Mouse (Mus musculus): ENCODE results near the gene Ppm1m. TPM values are rescaled to one million over a fixed set of nuclear protein-coding genes. Genes with fewer than 3 reads are reported as not detected.
A peak's percentile ranks its signal among the peaks of the same experiment; 100 is the strongest.

The Ppm1m gene
- polyA plus RNA-seq, 1 experiment, result 0.45 TPM

DNA sequence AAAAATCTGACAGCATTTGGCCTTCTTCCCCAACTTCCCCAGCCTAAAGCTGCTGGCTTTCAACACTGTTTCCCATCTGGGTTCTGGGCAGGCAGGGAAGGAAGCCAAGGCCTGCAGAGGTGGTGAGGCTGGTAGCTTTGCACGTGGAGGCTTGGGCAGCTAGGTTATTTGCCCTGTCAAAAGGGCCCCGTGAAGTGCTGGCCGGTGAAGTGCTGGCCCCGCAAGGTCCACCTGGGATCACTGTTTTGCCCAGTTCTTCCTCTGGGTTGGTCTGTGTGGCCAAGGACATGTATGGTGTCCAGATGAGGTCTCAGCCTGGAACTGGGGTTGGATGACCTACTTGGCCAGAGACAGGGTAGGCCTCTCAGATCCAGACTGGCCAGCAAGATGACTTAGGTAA lies 10.4 kb upstream of the Ppm1m start:
- peaks cover 8% of the 10 kb centered on the region for H3K36me3 ChIP-seq (ENCODE audit: control insufficient read depth)
- H3K4me3 ChIP-seq (replicated peaks), result no peak overlapping the region
- H3K9me3 ChIP-seq (ENCODE audit: control insufficient read depth, low read length), result no peaks in the 10 kb centered on the region
- H3K27me3 ChIP-seq (ENCODE audit: control insufficient read depth), result no peaks in the 10 kb centered on the region
- TF ChIP-seq GATA1 (IDR thresholded peaks at IDR 0.05; ENCODE audit: low read length), result no peak
- TF ChIP-seq TAL1 (IDR thresholded peaks at IDR 0.05; ENCODE audit: low read length), result no peak
- peaks cover 19% of the 10 kb centered on the region for H3K4me1 ChIP-seq (ENCODE audit: control insufficient read depth)

DNA sequence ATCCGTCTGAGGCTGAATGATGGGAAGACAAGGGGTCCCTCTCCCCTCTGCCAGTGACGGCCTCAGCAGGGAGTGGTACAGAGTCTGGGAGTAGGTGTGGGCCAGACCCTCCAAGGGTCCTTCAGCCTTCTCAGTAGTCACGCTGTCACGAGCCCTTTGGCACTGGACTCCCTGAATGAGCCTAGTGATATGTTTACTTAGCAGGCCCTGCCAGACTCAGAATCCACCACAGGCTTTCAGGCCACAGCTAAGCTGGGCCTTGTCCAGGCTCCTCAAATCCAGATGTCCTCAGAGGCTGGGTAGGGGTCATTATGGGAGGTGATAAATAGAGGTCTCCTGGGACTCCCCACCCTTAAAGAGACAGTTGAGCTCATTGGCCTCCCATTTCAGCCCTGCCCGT lies 8.6 kb upstream of the Ppm1m start:
- H3K4me3 ChIP-seq (replicated peaks), result no peak overlapping the region
- no peaks in the 10 kb centered on the region for H3K9me3 ChIP-seq (ENCODE audit: control insufficient read depth, low read length)
- no peak for TF ChIP-seq TAL1 (IDR thresholded peaks at IDR 0.05; ENCODE audit: low read length)
- TF ChIP-seq GATA1 (IDR thresholded peaks at IDR 0.05; ENCODE audit: low read length), result no peak
- no peaks in the 10 kb centered on the region for H3K27me3 ChIP-seq (ENCODE audit: control insufficient read depth)
- peaks cover 36% of the 10 kb centered on the region for H3K4me1 ChIP-seq (ENCODE audit: control insufficient read depth)
- H3K36me3 ChIP-seq (ENCODE audit: control insufficient read depth), result no peaks in the 10 kb centered on the region; the same call in 1 of the 2 replicates

DNA sequence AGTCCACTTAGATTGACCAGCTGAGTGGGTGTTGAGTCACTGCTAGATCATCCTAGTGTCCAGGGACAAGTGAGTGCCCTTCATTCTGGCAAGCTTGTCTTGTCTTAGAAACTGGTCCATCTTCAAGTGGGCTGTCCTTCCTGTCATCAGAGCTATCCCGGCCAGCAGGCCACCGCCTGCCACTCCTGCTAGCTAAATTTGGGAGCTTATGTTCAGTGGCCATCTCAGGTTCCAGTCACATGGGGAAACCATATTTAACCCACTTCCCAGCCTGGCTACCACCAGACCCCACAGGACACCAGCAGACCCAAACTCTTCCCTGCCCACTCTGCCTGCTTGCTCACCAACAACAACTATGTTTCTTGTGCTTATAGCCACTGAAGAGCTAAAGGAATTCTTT lies 7.0 kb upstream of the Ppm1m start:
- Histone ChIP-seq H3K4me3 (replicated peaks) (no peak overlapping the region), H3K4me1 (ENCODE audit: control insufficient read depth) (peaks cover 41% of the 10 kb centered on the region), H3K36me3 (ENCODE audit: control insufficient read depth) (no peaks in the 10 kb centered on the region; the same call in 1 of the 2 replicates), H3K9me3 (ENCODE audit: control insufficient read depth, low read length) (no peaks in the 10 kb centered on the region), H3K27me3 (ENCODE audit: control insufficient read depth) (no peaks in the 10 kb centered on the region)
- TF ChIP-seq GATA1 (IDR thresholded peaks at IDR 0.05; ENCODE audit: low read length), result no peak
- TF ChIP-seq TAL1 (IDR thresholded peaks at IDR 0.05; ENCODE audit: low read length), result no peak

DNA sequence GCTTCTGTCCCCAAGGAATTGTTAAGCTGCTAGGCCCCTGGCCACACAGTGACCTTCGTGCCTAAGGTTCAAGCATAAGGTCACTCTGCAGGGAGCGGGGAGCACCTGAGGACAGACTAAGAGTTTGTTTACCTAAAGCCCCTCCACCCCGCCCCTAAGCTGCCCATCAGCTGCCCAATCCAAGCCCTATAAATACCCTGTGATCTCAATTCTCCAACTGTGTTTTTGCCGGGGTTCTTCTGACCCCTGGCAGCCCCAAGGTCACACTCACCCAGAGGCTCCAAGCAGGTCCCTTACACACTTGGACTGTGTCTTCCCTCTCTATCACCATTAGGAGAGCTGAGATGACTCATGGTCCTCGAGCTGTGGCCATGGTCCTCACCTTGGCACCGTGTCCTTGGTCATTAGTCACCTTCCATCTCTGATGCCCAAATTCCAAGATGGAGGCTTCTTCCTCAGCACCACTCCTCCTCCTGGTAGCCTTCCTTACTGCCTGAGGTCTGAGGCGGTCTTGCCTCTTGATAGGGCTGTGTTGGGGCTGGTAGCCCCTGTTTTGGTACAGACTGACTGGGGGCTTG lies 6.3 kb upstream of the Ppm1m start:
- TF ChIP-seq TAL1 (IDR thresholded peaks at IDR 0.05; ENCODE audit: low read length) (no peak), GATA1 (IDR thresholded peaks at IDR 0.05; ENCODE audit: low read length) (no peak)
- no peaks in the 10 kb centered on the region for H3K27me3 ChIP-seq (ENCODE audit: control insufficient read depth)
- H3K36me3 ChIP-seq (ENCODE audit: control insufficient read depth), result no peaks in the 10 kb centered on the region; the same call in 1 of the 2 replicates
- H3K4me3 ChIP-seq (replicated peaks), result no peak overlapping the region
- H3K9me3 ChIP-seq (ENCODE audit: control insufficient read depth, low read length), result no peaks in the 10 kb centered on the region
- peaks cover 38% of the 10 kb centered on the region for H3K4me1 ChIP-seq (ENCODE audit: control insufficient read depth)

DNA sequence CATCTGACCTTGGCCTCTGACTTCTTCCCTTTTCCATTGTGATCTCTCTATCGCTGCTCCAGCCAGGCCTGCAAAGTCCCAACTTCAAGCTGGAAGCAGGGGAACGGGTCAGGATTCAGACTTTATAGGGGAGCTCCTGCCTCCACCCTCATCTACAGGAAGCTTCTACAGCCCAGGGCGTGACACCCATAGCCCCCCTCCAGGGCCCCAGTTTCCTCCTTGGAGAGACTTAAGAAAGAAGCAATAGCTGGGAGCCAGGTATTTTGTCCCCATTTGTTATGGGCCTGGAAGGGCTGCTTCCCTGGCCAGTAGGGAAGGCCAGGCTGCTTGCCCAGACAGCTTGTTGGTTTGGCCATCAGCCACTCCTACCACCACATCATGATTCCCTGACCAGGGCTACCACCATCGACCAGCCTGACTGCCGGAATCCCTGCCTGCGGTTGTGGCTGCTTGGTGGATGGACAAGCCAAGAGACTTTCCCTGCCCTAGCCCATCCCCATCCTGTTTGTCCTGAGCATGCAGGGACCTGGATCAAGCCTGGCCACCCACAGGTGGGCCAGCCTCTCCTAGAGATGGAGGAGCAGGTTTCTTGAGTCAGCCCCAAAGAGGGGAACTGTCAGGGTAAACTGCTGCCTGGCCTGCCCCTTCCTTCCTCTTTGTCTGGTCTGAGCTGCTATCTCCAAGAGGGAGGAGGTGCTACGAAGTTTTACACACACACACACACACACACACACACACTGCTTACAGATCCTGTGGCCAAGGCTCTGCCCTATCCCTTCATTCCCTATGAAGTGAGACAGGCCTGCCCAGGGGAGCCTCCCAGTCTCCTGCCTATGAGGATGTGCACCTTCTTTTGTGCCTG lies 4.7 kb upstream of the Ppm1m start:
- Histone ChIP-seq H3K9me3 (ENCODE audit: control insufficient read depth, low read length) (no peaks in the 10 kb centered on the region), H3K36me3 (ENCODE audit: control insufficient read depth) (no peaks in the 10 kb centered on the region; the same call in 1 of the 2 replicates), H3K4me1 (ENCODE audit: control insufficient read depth) (peaks cover 50% of the 10 kb centered on the region), H3K27me3 (ENCODE audit: control insufficient read depth) (no peaks in the 10 kb centered on the region), H3K4me3 (replicated peaks) (peak overlapping the region; percentile 86)
- TF ChIP-seq TAL1 (IDR thresholded peaks at IDR 0.05; ENCODE audit: low read length) (no peak), GATA1 (IDR thresholded peaks at IDR 0.05; ENCODE audit: low read length) (no peak)

DNA sequence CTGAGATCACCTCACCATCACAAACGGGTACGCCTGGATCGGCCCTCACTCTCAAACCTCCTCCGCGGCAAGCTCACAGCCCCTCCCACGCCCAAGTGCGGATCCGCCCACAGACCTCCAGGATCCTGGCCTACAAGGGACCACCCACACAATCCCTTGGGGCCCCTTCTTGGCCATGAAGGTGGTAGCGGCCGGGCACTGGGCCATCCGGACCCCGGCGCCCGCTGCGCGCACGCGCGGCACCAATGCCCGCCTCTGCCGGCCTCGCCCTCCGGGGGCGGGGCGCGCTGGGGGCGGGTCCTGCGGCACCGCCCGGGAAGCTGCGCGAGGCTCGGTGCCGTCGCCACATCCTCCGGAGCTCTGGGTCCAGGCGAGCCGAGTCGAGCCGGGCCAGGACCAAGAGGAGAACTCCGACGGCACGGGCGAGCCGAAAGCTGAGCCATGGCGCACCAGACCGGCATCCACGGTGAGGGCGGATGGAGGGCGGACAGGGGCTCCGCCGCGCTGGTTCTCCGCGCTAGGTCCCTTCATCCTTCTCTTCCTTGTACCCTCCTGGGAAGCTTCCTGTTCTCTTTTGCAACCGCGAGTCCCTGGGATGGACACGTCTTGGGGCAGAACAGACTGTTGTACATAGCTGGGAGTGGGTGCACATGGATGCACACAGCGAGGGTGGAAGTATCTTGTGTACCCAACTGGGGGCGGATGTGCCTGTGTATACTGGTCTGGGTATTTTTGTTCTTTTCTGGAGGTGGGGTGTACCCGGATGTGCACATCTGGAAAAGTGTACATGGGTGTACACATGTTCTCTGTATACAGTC lies 3.5 kb upstream of the Ppm1m start, which contains the start of gene Twf2:
Gene Twf2, plus strand, starts transcription at position 290 of the 818 bp plus-strand sequence.
- H3K9me3 ChIP-seq (ENCODE audit: control insufficient read depth, low read length), result no peaks in the 10 kb centered on the region
- H3K4me1 ChIP-seq (ENCODE audit: control insufficient read depth), result peaks cover 59% of the 10 kb centered on the region
- TF ChIP-seq TAL1 (IDR thresholded peaks at IDR 0.05; ENCODE audit: low read length), result no peak
- TF ChIP-seq GATA1 (IDR thresholded peaks at IDR 0.05; ENCODE audit: low read length), result no peak
- peaks cover 4% of the 10 kb centered on the region for H3K27me3 ChIP-seq (ENCODE audit: control insufficient read depth)
- H3K4me3 ChIP-seq (replicated peaks), result peak within 1 kb of the TSS; percentile 86
- H3K36me3 ChIP-seq (ENCODE audit: control insufficient read depth), result no peaks in the 10 kb centered on the region; the same call in 1 of the 2 replicates

DNA sequence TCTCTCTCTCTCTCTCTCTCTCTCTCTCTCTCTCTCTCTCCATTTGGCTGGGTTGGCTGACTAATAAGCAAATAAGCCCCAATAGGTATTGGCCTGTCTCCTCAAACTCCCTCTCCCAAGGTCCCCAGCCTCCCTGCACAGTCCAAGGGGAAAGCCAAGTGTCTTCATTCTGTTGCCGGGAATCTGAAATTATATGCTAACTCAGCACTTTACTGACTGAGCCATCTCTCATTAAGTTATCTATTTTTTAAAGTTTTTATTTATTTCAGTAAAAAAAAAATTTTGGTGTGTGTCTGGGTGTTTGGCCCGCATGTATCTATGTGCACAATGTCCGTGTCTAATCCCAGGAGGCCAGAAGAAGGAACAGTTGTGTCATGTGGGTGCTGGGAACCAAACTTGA lies 2.3 kb upstream of the Ppm1m start:
- Histone ChIP-seq H3K27me3 (ENCODE audit: control insufficient read depth) (peaks cover 9% of the 10 kb centered on the region), H3K9me3 (ENCODE audit: control insufficient read depth, low read length) (no peaks in the 10 kb centered on the region), H3K36me3 (ENCODE audit: control insufficient read depth) (no peaks in the 10 kb centered on the region), H3K4me3 (replicated peaks) (peak overlapping the region; percentile 86), H3K4me1 (ENCODE audit: control insufficient read depth) (peaks cover 60% of the 10 kb centered on the region)
- TF ChIP-seq GATA1 (IDR thresholded peaks at IDR 0.05; ENCODE audit: low read length) (no peak), TAL1 (IDR thresholded peaks at IDR 0.05; ENCODE audit: low read length) (no peak)

DNA sequence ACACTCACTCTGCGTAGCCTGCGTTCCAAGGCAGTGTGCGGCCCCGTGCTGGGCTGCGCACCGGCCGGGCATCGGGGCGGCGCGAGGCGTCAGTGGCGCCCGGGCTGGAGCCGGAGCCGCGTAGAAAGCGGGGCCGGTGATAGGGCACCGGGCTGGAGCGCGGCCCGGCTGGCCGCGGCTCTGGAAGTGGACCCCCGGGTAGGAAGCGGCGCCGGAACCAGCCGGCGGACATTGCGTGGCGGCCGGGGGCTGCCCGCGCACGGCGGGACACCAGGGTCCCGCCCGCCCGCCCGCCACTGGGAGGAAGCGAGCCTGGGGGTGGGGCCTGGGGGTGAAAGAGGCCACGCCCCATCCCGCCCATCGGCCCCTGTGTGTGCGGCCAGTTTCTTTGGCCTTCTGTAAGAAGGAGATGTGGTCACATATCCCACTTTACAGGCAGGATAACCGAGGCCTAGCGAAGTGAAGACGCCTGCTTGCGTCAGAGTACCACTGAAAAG lies 536 bp downstream of the Ppm1m start:
- Histone ChIP-seq H3K27me3 (ENCODE audit: control insufficient read depth) (peaks cover 9% of the 10 kb centered on the region), H3K4me3 (replicated peaks) (peak overlapping the region; percentile 71), H3K36me3 (ENCODE audit: control insufficient read depth) (peaks cover 17% of the 10 kb centered on the region), H3K4me1 (ENCODE audit: control insufficient read depth) (peaks cover 48% of the 10 kb centered on the region), H3K9me3 (ENCODE audit: control insufficient read depth, low read length) (no peaks in the 10 kb centered on the region)
- no peak for TF ChIP-seq GATA1 (IDR thresholded peaks at IDR 0.05; ENCODE audit: low read length)
- no peak for TF ChIP-seq TAL1 (IDR thresholded peaks at IDR 0.05; ENCODE audit: low read length)
